Mouse (Mus musculus) neural tube, embryonic 12.5 days (tissue): ENCODE data around the gene Fam24a. TPM values are rescaled to one million over a fixed set of nuclear protein-coding genes. Genes with fewer than 3 reads are reported as not detected.
A peak's percentile ranks its signal among the peaks of the same experiment; 100 is the strongest.

Experiments
- ATAC-seq: fragments of 200-750 bp; cut with Nextera tagmentation; 2 replicates; pipeline ENCODE4 v1.8.0; 2017; ENCODE audit warnings: low read depth, mild to moderate bottlenecking, moderate TSS enrichment, moderate library complexity; ENCODE audit not compliant: low FRiP score
- H3K27ac ChIP-seq: fragments of 300-500 bp; sonication (generic); 2 replicates; pipeline ENCODE4 v1.5.1; 2016
- H3K27me3 ChIP-seq: fragments of 300-500 bp; sonication (generic); replicated peaks from 2 replicates; pipeline ENCODE4 v1.6.1; 2016; ENCODE audit warnings: mild to moderate bottlenecking
- H3K36me3 ChIP-seq: fragments of 300-500 bp; sonication (generic); 2 replicates; pipeline ENCODE4 v1.6.1; 2016; ENCODE audit warnings: mild to moderate bottlenecking
- H3K4me1 ChIP-seq: fragments of 300-500 bp; sonication (generic); 2 replicates; pipeline ENCODE4 v1.6.1; 2016
- H3K4me2 ChIP-seq: fragments of 300-500 bp; sonication (generic); replicated peaks from 2 replicates; pipeline ENCODE4 v1.6.1; 2016; ENCODE audit warnings: mild to moderate bottlenecking
- H3K4me3 ChIP-seq: fragments of 300-500 bp; sonication (generic); 2 replicates; pipeline ENCODE4 v1.5.1; 2016
- H3K9ac ChIP-seq: fragments of 300-500 bp; sonication (generic); 2 replicates; pipeline ENCODE4 v1.6.1; 2016; ENCODE audit warnings: mild to moderate bottlenecking
- H3K9me3 ChIP-seq: fragments of 300-500 bp; sonication (generic); 2 replicates; pipeline ENCODE4 v1.6.1; 2016; ENCODE audit warnings: mild to moderate bottlenecking
- WGBS: fragments of 180-500 bp; shearing (Covaris S2); methylation state at CpG from one replicate; pipeline ENCODE4 v1.1.7; 2016; 5-methylcytosine and 5-hydroxymethylcytosine counted together
- polyA plus RNA-seq: library from polyadenylated mRNA; unstranded; fragments of >200 nt; fragmentation: Nextera tagmentation; extraction: Ambion mirVana; gene quantifications from 2 replicates; pipeline ENCODE4 v1.2.1, GENCODE M21; 2016

Gene Fam24a
- polyA plus RNA-seq, 1 experiment from 2014 or later = not detected

GRCm38 (mm10) chr7:131356105-131356504 lies 22.4 kb downstream of the Fam24a start:
- ATAC-seq = no peak
- peaks cover 48% of the 10 kb centered on the region for H3K36me3 ChIP-seq
- H3K27ac ChIP-seq = no peak overlapping the region

GRCm38 (mm10) chr7:131362269-131362614 lies 28.6 kb downstream of the Fam24a start:
- H3K9ac ChIP-seq = peak overlapping the region; percentile 87
- H3K4me2 ChIP-seq = peak overlapping the region; percentile 88
- peaks cover 18% of the 10 kb centered on the region for H3K36me3 ChIP-seq
- H3K27me3 ChIP-seq = no peaks in the 10 kb centered on the region
- peak; percentile 88 for ATAC-seq
- no peaks in the 10 kb centered on the region for H3K9me3 ChIP-seq
- H3K4me3 ChIP-seq = peak overlapping the region; percentile 82
- peaks cover 15% of the 10 kb centered on the region for H3K4me1 ChIP-seq
- WGBS = 1% methylated on average over 35 of the region's 35 CpGs
- peak overlapping the region; percentile 74 for H3K27ac ChIP-seq

More at GRCm38 (mm10) chr7:131356105-131356504, 22.4 kb downstream of the Fam24a start:
- no peaks in the 10 kb centered on the region for H3K9me3 ChIP-seq
- peaks cover 3% of the 10 kb centered on the region for H3K4me1 ChIP-seq
- 96% methylated on average over 13 of the region's 13 CpGs for WGBS
- H3K9ac ChIP-seq = no peak overlapping the region
- H3K4me2 ChIP-seq = no peak overlapping the region
- H3K4me3 ChIP-seq = no peak overlapping the region
- H3K27me3 ChIP-seq = no peaks in the 10 kb centered on the region

- Histone ChIP-seq H3K27ac (peak within 1 kb of the TSS; percentile 74), H3K4me3 (peak within 1 kb of the TSS; percentile 82), H3K27me3 (no peaks in the 10 kb centered on the region), H3K36me3 (peaks cover 14% of the 10 kb centered on the region), H3K4me2 (peak within 1 kb of the TSS; percentile 88), H3K9me3 (no peaks in the 10 kb centered on the region), H3K4me1 (peaks cover 15% of the 10 kb centered on the region), H3K9ac (peak within 1 kb of the TSS; percentile 87)
- peak; percentile 98 for ATAC-seq
- under 1% methylated on average over 55 of the region's 55 CpGs for WGBS
These were observed 29.1 kb downstream of the Fam24a start, which contains the start of gene 2310057M21Rik for GRCm38 (mm10) chr7:131362615-131363300. 2310057M21Rik (minus strand) TSS chr7:131362759.

GRCm38 (mm10) chr7:131364131-131364530 lies 30.5 kb downstream of the Fam24a start:
- Histone ChIP-seq H3K4me1 (peaks cover 15% of the 10 kb centered on the region), H3K9me3 (no peaks in the 10 kb centered on the region), H3K27ac (no peak overlapping the region), H3K9ac (no peak overlapping the region), H3K36me3 (peaks cover 2% of the 10 kb centered on the region; the same call in 1 of the 2 replicates), H3K4me2 (no peak overlapping the region), H3K27me3 (no peaks in the 10 kb centered on the region), H3K4me3 (no peak overlapping the region)
- no peak for ATAC-seq
- WGBS = 92% methylated on average over 8 of the region's 8 CpGs

- ATAC-seq = peak; percentile 96
- Histone ChIP-seq H3K4me3 (peak within 1 kb of the TSS; percentile 69), H3K36me3 (peaks cover 6% of the 10 kb centered on the region; the same call in 1 of the 2 replicates), H3K4me1 (no peaks in the 10 kb centered on the region), H3K27ac (peak within 1 kb of the TSS; percentile 77), H3K27me3 (no peaks in the 10 kb centered on the region), H3K9me3 (no peaks in the 10 kb centered on the region), H3K9ac (peak within 1 kb of the TSS; percentile 91), H3K4me2 (peak within 1 kb of the TSS; percentile 83)
- WGBS = 5% methylated on average over 47 of the region's 47 CpGs
These were observed 37.2 kb downstream of the Fam24a start, which contains the start of gene Pstk for GRCm38 (mm10) chr7:131370648-131371469. Pstk (plus strand) TSS chr7:131371141.

GRCm38 (mm10) chr7:131371470-131371860 lies 37.8 kb downstream of the Fam24a start:
- peak overlapping the region; percentile 69 for H3K4me3 ChIP-seq
- peak overlapping the region; percentile 83 for H3K4me2 ChIP-seq
- WGBS = 11% methylated on average over 9 of the region's 9 CpGs
- no peaks in the 10 kb centered on the region for H3K9me3 ChIP-seq
- ATAC-seq = no peak; the same call in 1 of the 2 replicates
- H3K36me3 ChIP-seq = peaks cover 6% of the 10 kb centered on the region; the same call in 1 of the 2 replicates
- H3K27ac ChIP-seq = peak overlapping the region; percentile 77; the same call in 1 of the 2 replicates
- no peaks in the 10 kb centered on the region for H3K4me1 ChIP-seq
- H3K27me3 ChIP-seq = no peaks in the 10 kb centered on the region
- H3K9ac ChIP-seq = peak overlapping the region; percentile 91

- peaks cover 6% of the 10 kb centered on the region; the same call in 1 of the 2 replicates for H3K36me3 ChIP-seq
- ATAC-seq = no peak
- peak overlapping the region; percentile 69 for H3K4me3 ChIP-seq
- 68% methylated on average over 9 of the region's 9 CpGs for WGBS
- H3K9me3 ChIP-seq = no peaks in the 10 kb centered on the region
- H3K27me3 ChIP-seq = no peaks in the 10 kb centered on the region
- H3K27ac ChIP-seq = no peak overlapping the region
- peak overlapping the region; percentile 91; the same call in 1 of the 2 replicates for H3K9ac ChIP-seq
- H3K4me1 ChIP-seq = no peaks in the 10 kb centered on the region
- peak overlapping the region; percentile 83 for H3K4me2 ChIP-seq
These were observed 38.4 kb downstream of the Fam24a start for GRCm38 (mm10) chr7:131371880-131372651.

Other genes starting within 250 kb of the Fam24a start
- gene 4933402N03Rik, start 187.6 kb upstream of the Fam24a start, polyA plus RNA-seq = not detected in 2 replicates
- not detected in 2 replicates for gene 5430419D17Rik, start 159.5 kb upstream of the Fam24a start, polyA plus RNA-seq
- not detected in 2 replicates for gene Cuzd1, start 11.6 kb upstream of the Fam24a start, polyA plus RNA-seq
- not detected in 2 replicates for gene Fam24b, start 4.3 kb upstream of the Fam24a start, polyA plus RNA-seq
- 19.8 and 25.3 TPM in 2 replicates for gene 2310057M21Rik, start 28.9 kb downstream of the Fam24a start, polyA plus RNA-seq
- 47.5 and 49.6 TPM in 2 replicates for gene Pstk, start 37.3 kb downstream of the Fam24a start, polyA plus RNA-seq
- gene Ikzf5, start 76.7 kb downstream of the Fam24a start, polyA plus RNA-seq = 19.0 and 22.4 TPM in 2 replicates
- gene Acadsb, start 76.7 kb downstream of the Fam24a start, polyA plus RNA-seq = 73.8 and 80.6 TPM in 2 replicates
- 1.7 and 2.2 TPM in 2 replicates for gene Hmx3, start 209.0 kb downstream of the Fam24a start, polyA plus RNA-seq
- 2.6 and 2.7 TPM in 2 replicates for gene Hmx2, start 214.9 kb downstream of the Fam24a start, polyA plus RNA-seq
- 212 and 219 TPM in 2 replicates for gene Bub3, start 226.4 kb downstream of the Fam24a start, polyA plus RNA-seq